Mouse (Mus musculus) layer of hippocampus, adult 8-10 months (tissue): ENCODE data around the gene Rhebl1. TPM values are rescaled to one million over a fixed set of nuclear protein-coding genes. Genes with fewer than 3 reads are reported as not detected.

ENCODE experiments used
- DNase-seq, 2 experiments: peaks; one replicate each; pipeline ENCODE4 v3.0.0; 2022; ENCODE audit warnings: low spot score in 2 of 2
- total RNA-seq, 4 experiments: library from RNA; stranded (reverse); gene quantifications; 2 replicates each; pipeline ENCODE4 v1.2.4; 2022

The Rhebl1 gene
- total RNA-seq, 4 experiments from 2014 or later = 4.9 to 10.4 (median 7.9) TPM

- peak; percentile 88 to 93 for DNase-seq
These were observed 22.1 kb downstream of the Rhebl1 start for GRCm38 (mm10) chr15:98871916-98872888.

- no peak for DNase-seq
These were observed 23.0 kb downstream of the Rhebl1 start, which contains the start of gene Kmt2d for GRCm38 (mm10) chr15:98871070-98871915. Gene Kmt2d (minus strand): TSS chr15:98871204.

- no peak for DNase-seq
These were observed 23.9 kb downstream of the Rhebl1 start for GRCm38 (mm10) chr15:98870179-98871069.

- DNase-seq = no peak
These were observed 24.8 kb downstream of the Rhebl1 start for GRCm38 (mm10) chr15:98869342-98870178.

GRCm38 (mm10) chr15:98868346-98869063 lies 25.8 kb downstream of the Rhebl1 start:
- DNase-seq = no peak

- DNase-seq = peak in 1 of 2 experiments; percentile 39
These were observed 27.0 kb downstream of the Rhebl1 start for GRCm38 (mm10) chr15:98867321-98867720.

- DNase-seq = no peak
These were observed 27.8 kb downstream of the Rhebl1 start for GRCm38 (mm10) chr15:98866501-98866900.

- DNase-seq = no peak
These were observed 28.6 kb downstream of the Rhebl1 start for GRCm38 (mm10) chr15:98865771-98866170.

GRCm38 (mm10) chr15:98864951-98865350 lies 29.4 kb downstream of the Rhebl1 start:
- no peak for DNase-seq

GRCm38 (mm10) chr15:98863451-98863958 lies 30.8 kb downstream of the Rhebl1 start:
- no peak for DNase-seq

GRCm38 (mm10) chr15:98861701-98862410 lies 32.5 kb downstream of the Rhebl1 start:
- DNase-seq = no peak

- no peak for DNase-seq
These were observed 33.4 kb downstream of the Rhebl1 start for GRCm38 (mm10) chr15:98860921-98861320.

GRCm38 (mm10) chr15:98859319-98860043 lies 34.9 kb downstream of the Rhebl1 start:
- DNase-seq = no peak

- DNase-seq = no peak
These were observed 40.1 kb downstream of the Rhebl1 start for GRCm38 (mm10) chr15:98854214-98854613.

GRCm38 (mm10) chr15:98853161-98853937 lies 41.0 kb downstream of the Rhebl1 start:
- DNase-seq = no peak

- no peak for DNase-seq
These were observed 41.6 kb downstream of the Rhebl1 start for GRCm38 (mm10) chr15:98852733-98853132.

GRCm38 (mm10) chr15:98852071-98852470 lies 42.3 kb downstream of the Rhebl1 start:
- no peak for DNase-seq
